Mouse (Mus musculus) stomach, embryonic 16.5 days (tissue): ENCODE measurements around the gene Ly6g5c. TPM values are rescaled to one million over a fixed set of nuclear protein-coding genes. Genes with fewer than 3 reads are reported as not detected.

Source experiments
- ATAC-seq: fragments of 200-750 bp; cut with Nextera tagmentation; 2 replicates; pipeline ENCODE4 v1.8.0; 2017; ENCODE audit warnings: moderate number of reproducible peaks, moderate TSS enrichment; ENCODE audit not compliant: insufficient read depth, low FRiP score
- H3K27ac ChIP-seq: fragments of 300-500 bp; sonication (generic); 2 replicates; pipeline ENCODE4 v1.5.1; 2014; ENCODE audit warnings: low read length
- H3K27me3 ChIP-seq: fragments of 300-500 bp; sonication (generic); 2 replicates; pipeline ENCODE4 v1.6.1; 2014; ENCODE audit warnings: low read length, control low read depth, mixed read lengths; ENCODE audit not compliant: control insufficient read depth, insufficient read depth
- H3K36me3 ChIP-seq: fragments of 300-500 bp; sonication (generic); 2 replicates; pipeline ENCODE4 v1.6.1; 2014; ENCODE audit warnings: low read length; ENCODE audit not compliant: control insufficient read depth, insufficient read depth
- H3K4me1 ChIP-seq: fragments of 300-500 bp; sonication (generic); 2 replicates; pipeline ENCODE4 v1.6.1; 2014; ENCODE audit warnings: low read length, control low read depth, mixed read lengths; ENCODE audit not compliant: control insufficient read depth, insufficient read depth
- H3K4me2 ChIP-seq: fragments of 300-500 bp; sonication (generic); 2 replicates; pipeline ENCODE4 v1.6.1; 2014; ENCODE audit warnings: low read depth, low read length, mixed read lengths
- H3K4me3 ChIP-seq: fragments of 300-500 bp; sonication (generic); replicated peaks from 2 replicates; pipeline ENCODE4 v1.5.1; 2014; ENCODE audit warnings: mild to moderate bottlenecking, low read length
- H3K9ac ChIP-seq: fragments of 300-500 bp; sonication (generic); 2 replicates; pipeline ENCODE4 v1.6.1; 2014; ENCODE audit warnings: low read length
- H3K9me3 ChIP-seq: fragments of 300-500 bp; sonication (generic); replicated peaks from 2 replicates; pipeline ENCODE4 v1.6.1; 2016; ENCODE audit warnings: low read length, control low read depth; ENCODE audit not compliant: control insufficient read depth
- WGBS: fragments of 180-500 bp; shearing (Covaris S2); extraction: QIAGEN DNeasy Blood & Tissue Kit; methylation state at CpG from one replicate; pipeline ENCODE4 v1.1.7; 2014; 5-methylcytosine and 5-hydroxymethylcytosine counted together
- polyA plus RNA-seq: library from polyadenylated mRNA; unstranded; fragments of >200 nt; fragmentation: Nextera tagmentation; extraction: Ambion mirVana; gene quantifications from 2 replicates; pipeline ENCODE4 v1.2.1, GENCODE M21; 2015

Ly6g5c gene
- polyA plus RNA-seq, 1 experiment from 2014 or later, result not detected

DNA sequence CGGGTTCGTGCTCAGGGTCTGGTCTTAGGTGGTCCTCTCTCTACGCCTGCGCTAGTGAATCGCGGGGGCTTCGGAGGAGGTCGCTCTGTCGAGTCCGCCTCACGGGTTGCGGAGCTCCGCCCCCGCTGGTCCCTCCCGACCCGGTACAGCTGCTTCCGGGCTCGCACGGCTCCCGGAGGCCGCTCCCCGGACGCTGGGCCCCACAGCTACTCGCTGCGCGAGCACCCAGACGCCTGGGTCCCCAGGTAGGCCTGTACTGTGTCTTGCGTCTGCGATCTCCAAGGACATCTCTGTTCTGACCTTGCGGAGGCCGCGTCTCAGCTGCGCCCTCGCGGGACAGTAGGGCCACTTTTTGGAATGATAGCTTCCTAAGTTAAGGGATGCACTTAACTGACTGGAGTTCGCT, 18.1 kb downstream of the Ly6g5c start, which contains the start of gene D17H6S53E:
Gene D17H6S53E (plus strand): TSS at position 168 of the 406 bp plus-strand sequence.
- no peaks in the 10 kb centered on the region for H3K9me3 ChIP-seq
- H3K4me3 ChIP-seq, result peak within 1 kb of the TSS; percentile 59
- no peaks in the 10 kb centered on the region for H3K27me3 ChIP-seq
- WGBS, result under 1% methylated on average over 36 of the region's 36 CpGs
- ATAC-seq, result peak; percentile 73
- H3K4me2 ChIP-seq, result peak within 1 kb of the TSS; percentile 79
- H3K4me1 ChIP-seq, result peaks cover 33% of the 10 kb centered on the region
- H3K9ac ChIP-seq, result peak within 1 kb of the TSS; percentile 83
- H3K27ac ChIP-seq, result peak within 1 kb of the TSS; percentile 90
- H3K36me3 ChIP-seq, result no peaks in the 10 kb centered on the region

DNA sequence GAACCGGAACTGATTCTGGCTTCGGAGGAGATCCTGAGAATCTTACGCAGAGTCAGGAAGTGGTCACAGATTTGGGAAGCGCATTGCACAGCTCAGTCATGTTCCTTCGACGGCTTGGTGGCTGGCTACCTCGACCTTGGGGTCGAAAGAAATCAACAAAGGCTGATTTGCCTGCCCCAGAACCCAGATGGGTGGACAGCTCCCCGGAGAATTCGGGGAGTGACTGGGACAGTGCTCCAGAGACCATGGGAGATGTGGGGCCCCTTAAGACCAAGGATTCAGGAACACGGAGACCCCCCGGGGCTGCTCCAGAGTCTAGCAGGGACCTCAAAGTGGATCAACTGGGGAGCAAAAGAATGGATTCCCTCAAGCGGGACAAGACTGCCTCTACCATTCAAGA, 18.9 kb downstream of the Ly6g5c start:
- 52% methylated on average over 13 of the region's 13 CpGs for WGBS
- H3K4me1 ChIP-seq, result peaks cover 31% of the 10 kb centered on the region

DNA sequence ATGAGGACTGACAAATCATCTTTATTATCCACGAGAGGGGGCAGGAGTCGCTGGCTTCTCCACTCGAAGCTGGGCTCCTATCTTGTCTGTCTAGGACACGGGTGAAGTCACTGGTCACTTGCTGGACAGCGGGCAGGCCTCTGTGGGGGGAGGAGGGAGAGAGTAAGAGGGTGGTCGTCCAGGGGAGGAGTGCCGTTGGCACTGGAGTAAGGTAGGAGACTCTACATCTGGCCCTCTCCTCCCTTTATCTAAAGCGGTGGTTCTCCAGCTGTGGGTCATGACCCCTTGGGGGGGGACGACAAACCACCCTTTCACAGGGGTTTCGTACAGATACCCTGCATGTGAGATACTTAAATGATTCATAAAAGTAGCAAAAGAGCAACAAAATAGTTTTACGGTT, 20.9 kb downstream of the Ly6g5c start:
- H3K9ac ChIP-seq, result peak overlapping the region; percentile 39; the same call in 1 of the 2 replicates
- H3K4me3 ChIP-seq, result no peak overlapping the region
- H3K36me3 ChIP-seq, result no peaks in the 10 kb centered on the region
- H3K9me3 ChIP-seq, result no peaks in the 10 kb centered on the region
- H3K4me1 ChIP-seq, result peaks cover 23% of the 10 kb centered on the region
- H3K4me2 ChIP-seq, result no peak overlapping the region
- WGBS, result 69% methylated on average over 11 of the region's 11 CpGs
- H3K27ac ChIP-seq, result no peak overlapping the region
- no peaks in the 10 kb centered on the region for H3K27me3 ChIP-seq
- no peak for ATAC-seq

More for the DNA sequence above, 18.9 kb downstream of the Ly6g5c start:
- Histone ChIP-seq H3K27ac (peak overlapping the region; percentile 90; the same call in 1 of the 2 replicates), H3K36me3 (no peaks in the 10 kb centered on the region), H3K9me3 (no peaks in the 10 kb centered on the region), H3K9ac (peak overlapping the region; percentile 83), H3K4me2 (peak overlapping the region; percentile 79), H3K27me3 (no peaks in the 10 kb centered on the region), H3K4me3 (peak overlapping the region; percentile 59)
- no peak for ATAC-seq

DNA sequence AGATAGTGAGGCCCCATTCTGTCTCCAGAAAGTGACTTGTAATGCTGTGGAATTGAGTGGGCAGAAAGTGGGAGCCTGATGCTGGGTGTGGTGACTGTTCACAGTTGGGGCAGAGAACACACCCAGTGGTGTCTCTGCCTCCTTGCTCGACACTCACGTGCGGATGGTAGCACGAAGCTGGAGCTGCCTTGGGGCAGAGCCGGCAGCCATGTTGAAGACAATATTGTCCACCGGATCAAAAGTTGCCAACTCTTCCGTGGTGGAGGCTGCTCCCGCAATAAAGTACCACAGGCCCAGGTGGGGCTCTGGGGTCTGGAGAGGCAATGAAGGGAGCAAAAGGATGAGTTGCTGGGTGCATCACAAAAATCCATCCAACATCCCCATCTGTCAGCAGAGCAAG, 23.0 kb downstream of the Ly6g5c start:
- Histone ChIP-seq H3K36me3 (no peaks in the 10 kb centered on the region), H3K27me3 (no peaks in the 10 kb centered on the region), H3K27ac (no peak overlapping the region), H3K9ac (no peak overlapping the region), H3K9me3 (no peaks in the 10 kb centered on the region), H3K4me3 (no peak overlapping the region), H3K4me2 (no peak overlapping the region), H3K4me1 (peaks cover 15% of the 10 kb centered on the region)
- ATAC-seq, result no peak
- WGBS, result 88% methylated on average over 8 of the region's 8 CpGs

DNA sequence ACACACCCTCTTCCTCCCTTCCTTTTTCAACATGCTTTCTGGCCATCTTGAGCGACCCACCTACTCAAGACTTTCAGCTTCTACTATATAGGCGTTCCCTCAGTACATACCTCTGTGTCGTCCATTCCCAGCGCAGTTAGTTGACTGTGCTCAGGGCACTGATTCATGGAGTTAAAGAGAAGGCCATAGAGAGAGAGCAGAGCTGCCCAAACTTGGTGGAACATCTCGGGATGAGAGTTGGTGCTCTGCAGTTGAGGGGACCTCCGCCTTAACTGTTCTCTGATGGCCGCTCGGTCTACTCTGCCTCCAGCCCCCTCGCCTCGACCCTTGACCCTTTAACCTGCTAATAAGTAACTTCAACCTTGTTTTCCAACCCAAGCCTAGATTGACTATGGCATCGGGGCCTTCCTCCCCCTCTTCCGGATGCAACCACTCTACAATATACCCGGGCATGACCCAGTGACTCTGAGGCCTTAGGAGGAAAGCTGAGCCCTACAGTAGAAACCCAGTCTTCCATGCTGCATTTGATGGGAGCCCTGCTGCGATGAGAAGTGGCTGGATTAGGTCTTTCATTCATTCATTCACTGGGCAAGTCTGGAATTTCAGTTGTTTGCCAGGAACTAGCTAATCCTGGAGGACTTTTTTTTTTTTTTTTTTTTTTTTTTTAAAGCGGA, 23.6 kb downstream of the Ly6g5c start, which contains the start of gene Apom:
Gene Apom (minus strand): TSS at position 551 of the 674 bp plus-strand sequence.
- Histone ChIP-seq H3K27me3 (no peaks in the 10 kb centered on the region), H3K9me3 (no peaks in the 10 kb centered on the region), H3K36me3 (no peaks in the 10 kb centered on the region), H3K4me1 (peaks cover 19% of the 10 kb centered on the region), H3K27ac (no peak within 1 kb of the TSS), H3K9ac (no peak within 1 kb of the TSS), H3K4me2 (no peak within 1 kb of the TSS), H3K4me3 (no peak within 1 kb of the TSS)
- ATAC-seq, result no peak
- WGBS, result 74% methylated on average over 15 of the region's 15 CpGs

DNA sequence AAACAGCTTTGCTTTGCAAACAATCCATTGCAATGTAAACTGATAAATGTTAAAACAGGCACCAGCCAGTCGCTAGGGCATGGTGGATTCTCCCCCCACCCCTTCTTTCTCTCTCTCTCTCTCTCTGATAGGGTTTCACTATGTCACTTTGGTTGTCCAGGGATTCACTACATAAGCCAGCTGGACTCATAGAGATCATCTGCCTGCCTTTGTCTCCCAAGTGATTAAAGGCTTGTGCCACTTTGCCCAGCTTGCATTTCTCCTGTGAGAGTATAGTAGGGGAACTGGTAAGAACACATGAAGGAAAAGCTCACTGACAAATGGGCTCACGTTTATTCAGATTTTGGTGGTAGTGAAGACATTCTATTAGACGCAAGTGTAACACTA, 24.1 kb downstream of the Ly6g5c start:
- H3K27ac ChIP-seq, result no peak overlapping the region
- no peaks in the 10 kb centered on the region for H3K9me3 ChIP-seq
- no peaks in the 10 kb centered on the region for H3K27me3 ChIP-seq
- no peak overlapping the region for H3K9ac ChIP-seq
- no peaks in the 10 kb centered on the region for H3K36me3 ChIP-seq
- no peak for ATAC-seq
- 67% methylated on average over 3 of the region's 3 CpGs for WGBS
- H3K4me1 ChIP-seq, result peaks cover 19% of the 10 kb centered on the region
- H3K4me3 ChIP-seq, result no peak overlapping the region
- H3K4me2 ChIP-seq, result no peak overlapping the region

DNA sequence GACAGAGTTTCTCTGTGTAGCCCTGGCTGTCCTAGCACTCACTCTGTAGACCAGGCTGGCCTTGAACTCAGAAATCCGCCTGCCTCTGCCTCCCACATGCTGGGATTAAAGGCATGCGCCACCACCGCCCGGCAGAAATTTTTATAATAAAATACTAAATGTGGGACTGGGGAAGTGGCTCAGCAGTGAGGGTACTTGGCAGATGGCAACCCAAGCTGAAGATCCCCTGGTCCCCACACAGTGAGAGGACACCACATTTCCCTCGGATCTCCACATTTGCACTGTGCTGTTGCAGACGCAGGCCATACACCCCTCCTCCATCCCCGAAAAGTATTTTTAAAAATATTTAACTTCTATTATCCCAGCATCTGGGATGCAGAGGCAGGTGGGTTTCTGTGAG, 25.4 kb downstream of the Ly6g5c start:
- H3K9ac ChIP-seq, result no peak overlapping the region
- H3K36me3 ChIP-seq, result no peaks in the 10 kb centered on the region
- H3K9me3 ChIP-seq, result no peaks in the 10 kb centered on the region
- ATAC-seq, result no peak
- H3K27ac ChIP-seq, result no peak overlapping the region
- peaks cover 15% of the 10 kb centered on the region for H3K4me1 ChIP-seq
- no peaks in the 10 kb centered on the region for H3K27me3 ChIP-seq
- H3K4me3 ChIP-seq, result no peak overlapping the region
- H3K4me2 ChIP-seq, result no peak overlapping the region
- WGBS, result 96% methylated on average over 7 of the region's 7 CpGs

DNA sequence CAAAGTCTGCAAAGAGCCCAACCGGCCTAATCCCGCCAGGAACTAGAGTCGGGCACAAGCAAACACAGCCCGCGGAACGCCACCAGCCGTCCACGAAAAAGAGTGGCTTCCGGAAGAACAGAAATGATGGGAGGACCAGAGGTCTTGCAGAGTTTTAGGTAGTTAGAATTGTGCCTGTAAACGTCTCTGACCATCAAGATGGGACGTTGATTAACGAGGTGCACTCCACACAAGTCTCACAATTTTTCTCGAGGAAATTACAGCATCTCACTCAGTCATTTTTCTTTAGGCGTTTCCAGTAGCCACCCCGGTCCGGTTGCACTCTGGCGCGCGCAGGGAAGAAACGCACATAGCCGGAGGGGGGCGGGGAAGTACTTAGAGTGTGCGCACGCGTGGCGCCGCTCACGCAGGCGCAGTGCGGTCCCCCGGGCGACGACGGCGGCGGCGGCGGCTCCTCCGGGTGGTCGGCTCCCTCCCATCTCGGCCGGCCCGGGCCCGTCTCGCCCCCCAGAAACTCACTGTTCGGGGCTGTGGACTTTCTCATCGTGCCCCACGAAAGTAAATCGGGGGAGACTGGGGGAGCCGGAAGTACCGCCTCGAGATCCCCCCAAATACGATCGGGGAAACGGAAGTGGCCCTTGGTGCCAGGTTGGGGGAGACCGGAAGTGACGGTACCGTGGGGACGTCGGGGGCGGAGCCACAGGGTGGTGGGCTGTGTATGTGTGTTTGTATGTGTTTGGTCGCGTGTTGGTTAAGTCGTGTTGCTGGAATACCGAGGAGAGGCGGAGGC, 26.9 kb downstream of the Ly6g5c start, which contains the start of gene Bag6:
Gene Bag6 (plus strand): TSS at position 378 of the 790 bp plus-strand sequence.
- peak within 1 kb of the TSS; percentile 97 for H3K27ac ChIP-seq
- peak within 1 kb of the TSS; percentile 77 for H3K4me3 ChIP-seq
- WGBS, result under 1% methylated on average over 66 of the region's 66 CpGs
- H3K9me3 ChIP-seq, result no peaks in the 10 kb centered on the region
- H3K4me2 ChIP-seq, result peak within 1 kb of the TSS; percentile 90
- H3K9ac ChIP-seq, result peak within 1 kb of the TSS; percentile 89
- H3K36me3 ChIP-seq, result no peaks in the 10 kb centered on the region
- ATAC-seq, result peak; percentile 96
- peaks cover 14% of the 10 kb centered on the region for H3K4me1 ChIP-seq
- no peaks in the 10 kb centered on the region for H3K27me3 ChIP-seq
